Mouse (Mus musculus): Measurements from ENCODE around the gene Hspa1b.
"Not testable (repeated sequence)": the region's sequence is repeated elsewhere in the genome, so short reads cannot be mapped to it uniquely, and the experiment has no call there.

Gene Hspa1b

DNA sequence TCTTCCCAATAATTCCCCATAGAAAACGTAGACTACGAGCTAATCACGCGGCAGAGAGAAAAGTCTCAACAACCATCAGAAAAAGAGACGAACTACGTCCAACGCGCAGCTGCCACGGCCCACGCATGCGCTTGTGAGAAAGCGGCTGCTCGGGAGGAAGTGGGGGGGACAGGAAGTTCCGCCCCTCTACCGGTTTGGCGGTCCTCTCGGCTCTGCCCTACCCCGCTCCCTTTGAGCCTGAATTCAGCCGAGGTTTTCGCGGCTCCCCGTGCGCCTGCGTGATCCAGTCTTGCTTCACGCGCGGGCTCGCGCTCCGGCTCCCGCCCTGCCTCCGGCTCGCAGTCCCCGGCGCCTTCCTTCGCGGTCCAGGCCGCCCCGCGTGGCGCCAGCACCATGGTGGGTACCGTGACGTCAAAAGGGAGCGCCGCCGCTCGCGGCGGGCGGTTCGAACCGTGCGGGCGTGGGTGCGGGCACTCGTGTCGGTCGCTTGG, 22.7 kb upstream of the Hspa1b start, which contains the start of gene Lsm2:
TSS of gene Lsm2 (plus strand) at position 173 of the 491 bp plus-strand sequence.
- DNase-seq: peak; percentile 93

DNA sequence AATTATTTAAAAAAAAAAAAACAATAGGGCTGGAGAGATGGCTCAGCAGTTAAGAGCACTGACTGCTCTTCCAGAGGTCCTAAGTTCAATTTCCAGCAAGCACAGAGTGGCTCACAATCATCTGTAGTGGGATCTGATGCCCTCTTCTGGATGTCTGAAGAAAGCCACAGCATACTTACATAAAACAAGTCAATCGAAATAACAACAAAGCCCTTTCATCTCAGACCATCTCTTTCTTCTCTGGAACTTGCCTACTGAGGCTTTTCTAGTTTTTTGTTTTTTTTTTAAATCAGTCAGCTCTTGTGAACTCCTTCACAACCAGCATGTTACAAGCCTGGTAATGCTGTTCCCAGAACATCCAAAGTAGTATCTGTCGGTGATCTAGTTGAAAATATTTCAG, 21.6 kb upstream of the Hspa1b start:
- DNase-seq: peak; percentile 48

DNA sequence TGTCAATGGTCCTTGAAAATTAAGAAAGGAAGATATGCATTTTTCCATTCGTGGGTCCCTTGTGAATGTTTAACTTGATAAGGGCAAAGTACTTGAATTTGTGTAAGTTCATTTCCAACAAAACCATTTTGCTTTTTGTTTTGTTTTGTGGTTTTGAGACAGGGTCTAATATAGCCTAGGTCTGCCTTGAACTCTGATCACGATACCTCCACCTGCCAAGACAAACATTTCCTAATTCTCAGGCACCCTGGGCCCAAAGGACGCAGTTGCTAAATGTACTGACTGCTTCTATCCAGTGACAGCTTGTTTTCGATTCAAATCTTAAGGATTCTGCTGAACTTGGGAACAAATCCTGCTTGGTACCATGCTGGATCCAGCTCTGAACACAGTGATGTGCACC, 20.6 kb upstream of the Hspa1b start:
- DNase-seq: no peak

- DNase-seq: no peak
These were observed 19.2 kb upstream of the Hspa1b start for GRCm38 (mm10) chr17:34978239-34978638.

DNA sequence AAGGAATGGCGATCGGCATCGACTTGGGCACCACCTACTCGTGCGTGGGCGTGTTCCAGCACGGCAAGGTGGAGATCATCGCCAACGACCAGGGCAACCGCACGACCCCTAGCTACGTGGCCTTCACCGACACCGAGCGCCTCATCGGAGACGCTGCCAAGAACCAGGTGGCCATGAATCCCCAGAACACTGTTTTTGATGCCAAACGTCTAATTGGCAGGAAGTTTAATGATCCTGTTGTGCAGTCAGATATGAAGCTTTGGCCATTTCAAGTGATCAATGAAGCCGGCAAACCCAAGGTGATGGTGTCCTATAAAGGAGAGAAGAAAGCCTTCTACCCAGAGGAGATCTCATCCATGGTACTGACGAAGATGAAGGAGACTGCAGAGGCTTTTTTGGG, 18.0 kb upstream of the Hspa1b start:
- DNase-seq: no peak

- DNase-seq: no peak
These were observed 16.8 kb upstream of the Hspa1b start for GRCm38 (mm10) chr17:34975581-34976492.

- DNase-seq: peak; percentile 83
These were observed 13.2 kb upstream of the Hspa1b start, which contains the start of the genes Hspa1a and Hspa1l for GRCm38 (mm10) chr17:34972069-34972749. Gene Hspa1a (minus strand): TSS chr17:34972156. Gene Hspa1l (plus strand): TSS chr17:34972703.

- not testable (repeated sequence) for DNase-seq
These were observed 12.6 kb upstream of the Hspa1b start for GRCm38 (mm10) chr17:34971694-34972068.

DNA sequence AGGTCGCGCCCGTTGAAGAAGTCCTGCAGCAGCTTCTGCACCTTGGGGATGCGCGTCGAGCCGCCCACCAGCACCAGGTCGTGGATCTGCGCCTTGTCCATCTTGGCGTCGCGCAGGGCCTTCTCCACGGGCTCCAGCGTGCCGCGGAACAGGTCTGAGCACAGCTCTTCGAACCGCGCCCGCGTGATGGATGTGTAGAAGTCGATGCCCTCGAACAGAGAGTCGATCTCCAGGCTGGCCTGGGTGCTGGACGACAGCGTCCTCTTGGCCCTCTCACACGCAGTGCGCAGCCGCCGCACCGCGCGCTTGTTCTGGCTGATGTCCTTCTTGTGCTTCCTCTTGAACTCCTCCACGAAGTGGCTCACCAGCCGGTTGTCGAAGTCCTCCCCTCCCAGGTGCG, 11.8 kb upstream of the Hspa1b start:
- not testable (repeated sequence) for DNase-seq

DNA sequence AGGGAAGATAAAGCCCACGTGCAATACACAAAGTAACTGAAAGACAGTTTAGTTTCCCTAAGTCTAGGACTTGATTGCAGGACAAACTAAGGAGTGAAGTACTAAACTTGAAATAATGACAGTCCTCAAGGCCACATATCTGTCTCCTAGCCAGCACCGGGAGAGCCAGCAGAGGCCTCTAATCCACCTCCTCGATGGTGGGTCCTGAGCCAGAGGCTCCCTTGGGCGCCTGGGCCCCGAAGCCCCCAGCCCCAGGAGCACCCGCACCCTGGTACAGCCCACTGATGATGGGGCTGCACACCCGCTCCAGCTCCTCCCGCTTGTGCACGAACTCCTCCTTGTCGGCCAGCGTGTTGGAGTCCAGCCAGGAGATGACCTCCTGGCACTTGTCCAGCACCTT, 10.8 kb upstream of the Hspa1b start, which contains the start of gene Gm20481:
TSS of gene Gm20481 (plus strand) at position 91 of the 400 bp plus-strand sequence.
- not testable (repeated sequence) for DNase-seq

- DNase-seq: no peak
These were observed 6.6 kb upstream of the Hspa1b start for GRCm38 (mm10) chr17:34965627-34966026.

GRCm38 (mm10) chr17:34964640-34965049, 5.6 kb upstream of the Hspa1b start:
- DNase-seq: no peak

- DNase-seq: no peak
These were observed 3.8 kb upstream of the Hspa1b start for GRCm38 (mm10) chr17:34962841-34963240.

DNA sequence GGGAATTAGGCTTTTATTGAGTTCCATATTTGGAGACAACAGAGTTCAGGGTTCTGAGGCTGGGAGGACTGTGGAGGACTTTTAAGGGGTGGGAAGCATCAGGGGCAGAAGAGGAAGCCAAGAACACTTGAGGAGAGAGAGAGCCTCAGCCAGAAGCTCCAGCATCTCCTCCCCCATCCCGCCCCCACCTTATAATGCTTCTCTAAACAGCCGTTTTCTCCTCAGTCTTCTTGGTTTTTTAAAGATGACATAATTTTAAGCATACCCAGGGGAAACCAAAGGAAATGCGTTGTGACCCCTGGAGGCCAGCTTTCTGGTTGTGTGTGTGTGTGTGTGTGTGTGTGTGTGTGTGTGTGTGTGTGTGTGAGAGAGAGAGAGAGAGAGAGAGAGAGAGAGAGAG, 3.1 kb upstream of the Hspa1b start:
- DNase-seq: no peak

DNA sequence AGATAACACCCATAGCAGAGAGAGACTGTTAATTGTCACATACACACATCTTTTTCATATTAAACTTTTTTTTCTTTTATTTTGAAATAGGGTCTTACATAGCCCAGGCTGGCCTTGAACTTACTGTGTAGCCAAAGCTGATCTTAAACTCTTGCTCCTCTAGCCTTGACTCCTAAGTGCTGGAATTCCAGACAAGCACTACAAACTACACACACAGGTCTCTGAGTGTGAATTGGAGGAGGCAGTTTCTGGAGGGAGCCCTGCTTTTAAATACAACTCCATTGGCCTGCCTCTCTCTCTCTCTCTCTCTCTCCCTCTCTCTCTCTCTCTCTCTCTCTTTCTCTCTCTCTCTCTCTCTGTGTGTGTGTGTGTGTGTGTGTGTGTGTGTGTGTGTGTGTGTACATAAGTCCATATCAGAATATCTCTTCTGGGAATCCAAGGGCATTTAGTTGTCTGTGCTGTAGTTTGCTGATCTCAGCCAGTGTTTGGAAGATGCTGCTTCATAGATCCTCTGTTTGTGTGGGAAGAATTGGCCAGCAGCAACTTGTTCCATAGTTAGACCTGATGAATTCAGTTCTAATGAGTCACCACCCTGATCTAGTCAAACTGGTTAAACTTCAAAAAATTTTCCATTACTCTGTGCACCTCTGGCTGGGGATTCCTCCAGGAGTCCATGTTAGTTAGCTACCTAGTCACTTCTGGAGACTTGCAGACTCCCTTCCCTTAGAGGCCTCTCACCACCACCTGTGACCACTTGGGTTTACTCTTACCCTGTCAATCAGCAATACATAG, 1.9 kb upstream of the Hspa1b start:
- DNase-seq: no peak

GRCm38 (mm10) chr17:34959881-34960515, 960 bp upstream of the Hspa1b start:
- no peak for DNase-seq

DNA sequence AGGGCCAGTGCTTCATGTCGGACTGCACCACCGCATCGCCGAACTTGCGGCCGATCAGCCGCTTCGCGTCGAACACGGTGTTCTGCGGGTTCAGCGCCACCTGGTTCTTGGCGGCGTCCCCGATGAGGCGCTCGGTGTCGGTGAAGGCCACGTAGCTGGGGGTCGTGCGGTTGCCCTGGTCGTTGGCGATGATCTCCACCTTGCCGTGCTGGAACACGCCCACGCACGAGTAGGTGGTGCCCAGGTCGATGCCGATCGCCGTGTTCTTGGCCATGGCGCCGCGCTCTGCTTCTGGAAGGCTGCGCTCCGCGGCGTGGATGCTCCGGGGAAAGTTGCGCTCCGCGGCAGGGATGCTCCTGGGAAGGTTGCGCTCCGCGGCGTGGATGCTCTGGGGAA, 306 bp downstream of the Hspa1b start:
- DNase-seq: not testable (repeated sequence)

DNA sequence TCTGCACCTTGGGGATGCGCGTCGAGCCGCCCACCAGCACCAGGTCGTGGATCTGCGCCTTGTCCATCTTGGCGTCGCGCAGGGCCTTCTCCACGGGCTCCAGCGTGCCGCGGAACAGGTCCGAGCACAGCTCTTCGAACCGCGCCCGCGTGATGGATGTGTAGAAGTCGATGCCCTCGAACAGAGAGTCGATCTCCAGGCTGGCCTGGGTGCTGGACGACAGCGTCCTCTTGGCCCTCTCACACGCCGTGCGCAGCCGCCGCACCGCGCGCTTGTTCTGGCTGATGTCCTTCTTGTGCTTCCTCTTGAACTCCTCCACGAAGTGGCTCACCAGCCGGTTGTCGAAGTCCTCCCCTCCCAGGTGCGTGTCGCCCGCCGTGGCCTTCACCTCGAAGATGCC, 1.1 kb downstream of the Hspa1b start:
- not testable (repeated sequence) for DNase-seq

DNA sequence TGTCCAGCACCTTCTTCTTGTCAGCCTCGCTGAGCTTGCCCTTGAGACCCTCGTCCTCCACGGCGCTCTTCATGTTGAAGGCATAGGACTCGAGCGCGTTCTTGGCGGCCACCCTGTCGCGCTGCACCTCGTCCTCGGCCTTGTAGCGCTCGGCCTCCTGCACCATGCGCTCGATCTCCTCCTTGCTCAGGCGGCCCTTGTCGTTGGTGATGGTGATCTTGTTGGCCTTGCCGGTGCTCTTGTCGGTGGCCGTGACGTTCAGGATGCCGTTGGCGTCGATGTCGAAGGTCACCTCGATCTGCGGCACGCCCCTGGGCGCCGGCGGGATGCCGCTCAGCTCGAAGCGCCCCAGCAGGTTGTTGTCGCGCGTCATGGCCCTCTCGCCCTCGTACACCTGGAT, 1.7 kb downstream of the Hspa1b start:
- DNase-seq: not testable (repeated sequence)

DNA sequence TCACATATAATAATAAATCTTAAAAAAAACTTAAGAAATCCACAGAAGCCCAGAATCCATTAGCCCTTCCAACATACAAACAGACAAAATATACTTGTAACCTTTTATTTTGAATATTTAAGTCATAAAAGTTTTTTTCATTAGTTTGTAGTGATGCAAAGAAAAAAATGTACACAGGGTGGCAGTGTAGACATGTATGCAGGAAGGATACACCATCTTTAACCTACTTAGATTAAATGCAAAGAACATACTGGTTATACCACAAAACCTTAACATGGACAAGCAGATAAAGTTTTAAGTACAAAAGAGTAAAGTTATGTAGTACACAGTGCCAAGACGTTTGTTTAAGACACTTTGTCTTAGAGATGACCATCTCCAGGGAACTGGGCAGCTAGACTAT, 2.7 kb downstream of the Hspa1b start:
- DNase-seq: no peak

GRCm38 (mm10) chr17:34955884-34956283, 3.2 kb downstream of the Hspa1b start:
- no peak for DNase-seq

- no peak for DNase-seq
These were observed 4.2 kb downstream of the Hspa1b start for GRCm38 (mm10) chr17:34954831-34955230.
